Mouse (Mus musculus): ENCODE data around the gene Arid1b.

Arid1b gene

GRCm38 (mm10) chr17:5210101-5210727 lies 216.1 kb downstream of the Arid1b start:
- Histone ChIP-seq H3K4me3 (replicated peaks; ENCODE audit: low read length) (no peak overlapping the region), H3K4me1 (replicated peaks; ENCODE audit: low read depth, low read length) (0 out of 2 replicates have a peak, but pooled peaks cover 2% of the 10 kb centered on the region), H3K9me3 (ENCODE audit: low read length) (no peaks in the 10 kb centered on the region), H3K36me3 (ENCODE audit: insufficient read depth, low read length) (no peaks in the 10 kb centered on the region), H3K27me3 (ENCODE audit: insufficient read depth, low read length) (no peaks in the 10 kb centered on the region)
- no peak for TF ChIP-seq CTCF (conservative IDR thresholded peaks at IDR 0.05; ENCODE audit: low read length)
- no peak for TF ChIP-seq NANOG (IDR thresholded peaks at IDR 0.05; ENCODE audit: borderline replicate concordance, low read length)
- no peak for TF ChIP-seq POU5F1 (IDR thresholded peaks at IDR 0.05; ENCODE audit: borderline replicate concordance, low read length)

DNA sequence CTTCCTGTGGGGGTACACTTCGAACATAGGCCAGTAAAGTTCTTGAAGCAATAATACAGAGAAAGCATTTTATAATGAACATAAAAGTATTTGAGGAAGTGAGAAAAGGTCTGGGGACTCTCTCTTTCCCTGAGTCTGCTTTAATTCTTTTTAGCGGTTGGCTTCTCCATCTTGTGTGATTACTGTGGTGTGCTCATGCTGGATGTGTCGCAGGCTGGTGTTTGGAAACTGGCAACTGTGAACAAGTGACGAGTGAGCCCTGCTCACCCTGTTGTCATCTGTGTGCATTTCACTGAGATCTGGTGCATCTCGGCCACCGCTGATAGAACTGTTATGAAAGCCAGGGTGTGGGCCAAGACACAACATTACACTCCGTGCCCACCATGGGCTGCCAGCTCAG lies 216.8 kb downstream of the Arid1b start:
- H3K27me3 ChIP-seq (ENCODE audit: insufficient read depth, low read length), result no peaks in the 10 kb centered on the region
- H3K4me3 ChIP-seq (replicated peaks; ENCODE audit: low read length), result no peak overlapping the region
- no peaks in the 10 kb centered on the region for H3K36me3 ChIP-seq (ENCODE audit: insufficient read depth, low read length)
- no peaks in the 10 kb centered on the region for H3K9me3 ChIP-seq (ENCODE audit: low read length)
- 0 out of 2 replicates have a peak, but pooled peaks cover 2% of the 10 kb centered on the region for H3K4me1 ChIP-seq (replicated peaks; ENCODE audit: low read depth, low read length)
- no peak for TF ChIP-seq CTCF (conservative IDR thresholded peaks at IDR 0.05; ENCODE audit: low read length)
- TF ChIP-seq NANOG (IDR thresholded peaks at IDR 0.05; ENCODE audit: borderline replicate concordance, low read length), result no peak
- no peak for TF ChIP-seq POU5F1 (IDR thresholded peaks at IDR 0.05; ENCODE audit: borderline replicate concordance, low read length)

- Histone ChIP-seq H3K4me3 (replicated peaks; ENCODE audit: low read length) (no peak overlapping the region), H3K27me3 (ENCODE audit: insufficient read depth, low read length) (no peaks in the 10 kb centered on the region), H3K36me3 (ENCODE audit: insufficient read depth, low read length) (no peaks in the 10 kb centered on the region), H3K4me1 (replicated peaks; ENCODE audit: low read depth, low read length) (peaks cover 4% of the 10 kb centered on the region), H3K9me3 (ENCODE audit: low read length) (no peaks in the 10 kb centered on the region)
- TF ChIP-seq NANOG (IDR thresholded peaks at IDR 0.05; ENCODE audit: borderline replicate concordance, low read length), result no peak
- no peak for TF ChIP-seq POU5F1 (IDR thresholded peaks at IDR 0.05; ENCODE audit: borderline replicate concordance, low read length)
- no peak for TF ChIP-seq CTCF (conservative IDR thresholded peaks at IDR 0.05; ENCODE audit: low read length)
Observed at GRCm38 (mm10) chr17:5212166-5212565, 218.0 kb downstream of the Arid1b start.

GRCm38 (mm10) chr17:5213441-5213840 lies 219.3 kb downstream of the Arid1b start:
- Histone ChIP-seq H3K4me1 (replicated peaks; ENCODE audit: low read depth, low read length) (peaks cover 7% of the 10 kb centered on the region), H3K36me3 (ENCODE audit: insufficient read depth, low read length) (no peaks in the 10 kb centered on the region), H3K9me3 (ENCODE audit: low read length) (no peaks in the 10 kb centered on the region), H3K27me3 (ENCODE audit: insufficient read depth, low read length) (no peaks in the 10 kb centered on the region), H3K4me3 (replicated peaks; ENCODE audit: low read length) (no peak overlapping the region)
- TF ChIP-seq NANOG (IDR thresholded peaks at IDR 0.05; ENCODE audit: borderline replicate concordance, low read length) (no peak), POU5F1 (IDR thresholded peaks at IDR 0.05; ENCODE audit: borderline replicate concordance, low read length) (no peak), CTCF (conservative IDR thresholded peaks at IDR 0.05; ENCODE audit: low read length) (no peak)

GRCm38 (mm10) chr17:5215352-5215751 lies 221.2 kb downstream of the Arid1b start:
- TF ChIP-seq CTCF (conservative IDR thresholded peaks at IDR 0.05; ENCODE audit: low read length) (no peak), NANOG (IDR thresholded peaks at IDR 0.05; ENCODE audit: borderline replicate concordance, low read length) (no peak), POU5F1 (IDR thresholded peaks at IDR 0.05; ENCODE audit: borderline replicate concordance, low read length) (no peak)
- no peaks in the 10 kb centered on the region for H3K9me3 ChIP-seq (ENCODE audit: low read length)
- no peaks in the 10 kb centered on the region for H3K27me3 ChIP-seq (ENCODE audit: insufficient read depth, low read length)
- no peaks in the 10 kb centered on the region for H3K36me3 ChIP-seq (ENCODE audit: insufficient read depth, low read length)
- H3K4me3 ChIP-seq (replicated peaks; ENCODE audit: low read length), result no peak overlapping the region
- H3K4me1 ChIP-seq (replicated peaks; ENCODE audit: low read depth, low read length), result peaks cover 7% of the 10 kb centered on the region

DNA sequence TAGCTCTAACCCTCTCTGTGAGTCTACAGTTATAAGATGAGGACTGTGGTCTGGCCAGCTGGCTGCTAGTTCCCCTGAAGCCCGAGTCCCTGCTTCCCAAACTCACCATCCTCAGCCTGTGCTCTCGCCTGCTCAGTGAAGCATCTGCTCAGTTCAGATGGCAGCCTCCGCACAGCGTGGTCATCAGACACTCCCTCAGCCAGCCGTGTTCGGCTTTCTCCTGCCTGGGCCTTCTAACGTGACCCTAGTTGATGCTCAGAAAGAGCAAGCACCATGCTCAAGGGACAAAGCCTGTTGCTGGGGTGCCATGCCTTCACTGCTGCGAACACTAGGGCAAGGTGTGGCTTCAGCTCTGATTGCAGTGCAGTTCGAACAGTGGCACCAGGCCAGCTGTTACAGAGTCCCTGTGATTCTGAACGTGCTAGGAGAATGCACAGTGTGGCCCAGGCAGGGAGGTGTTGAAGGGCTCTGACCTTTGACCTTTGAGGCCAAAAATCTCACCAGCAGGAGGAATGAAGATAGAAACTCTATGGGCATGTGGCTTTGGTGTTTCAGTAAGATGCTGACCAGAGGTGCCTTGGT lies 222.9 kb downstream of the Arid1b start:
- TF ChIP-seq CTCF (conservative IDR thresholded peaks at IDR 0.05; ENCODE audit: low read length) (no peak), POU5F1 (IDR thresholded peaks at IDR 0.05; ENCODE audit: borderline replicate concordance, low read length) (no peak), NANOG (IDR thresholded peaks at IDR 0.05; ENCODE audit: borderline replicate concordance, low read length) (no peak)
- H3K4me3 ChIP-seq (replicated peaks; ENCODE audit: low read length), result no peak overlapping the region
- no peaks in the 10 kb centered on the region for H3K36me3 ChIP-seq (ENCODE audit: insufficient read depth, low read length)
- H3K4me1 ChIP-seq (replicated peaks; ENCODE audit: low read depth, low read length), result peaks cover 7% of the 10 kb centered on the region
- no peaks in the 10 kb centered on the region for H3K9me3 ChIP-seq (ENCODE audit: low read length)
- H3K27me3 ChIP-seq (ENCODE audit: insufficient read depth, low read length), result no peaks in the 10 kb centered on the region

DNA sequence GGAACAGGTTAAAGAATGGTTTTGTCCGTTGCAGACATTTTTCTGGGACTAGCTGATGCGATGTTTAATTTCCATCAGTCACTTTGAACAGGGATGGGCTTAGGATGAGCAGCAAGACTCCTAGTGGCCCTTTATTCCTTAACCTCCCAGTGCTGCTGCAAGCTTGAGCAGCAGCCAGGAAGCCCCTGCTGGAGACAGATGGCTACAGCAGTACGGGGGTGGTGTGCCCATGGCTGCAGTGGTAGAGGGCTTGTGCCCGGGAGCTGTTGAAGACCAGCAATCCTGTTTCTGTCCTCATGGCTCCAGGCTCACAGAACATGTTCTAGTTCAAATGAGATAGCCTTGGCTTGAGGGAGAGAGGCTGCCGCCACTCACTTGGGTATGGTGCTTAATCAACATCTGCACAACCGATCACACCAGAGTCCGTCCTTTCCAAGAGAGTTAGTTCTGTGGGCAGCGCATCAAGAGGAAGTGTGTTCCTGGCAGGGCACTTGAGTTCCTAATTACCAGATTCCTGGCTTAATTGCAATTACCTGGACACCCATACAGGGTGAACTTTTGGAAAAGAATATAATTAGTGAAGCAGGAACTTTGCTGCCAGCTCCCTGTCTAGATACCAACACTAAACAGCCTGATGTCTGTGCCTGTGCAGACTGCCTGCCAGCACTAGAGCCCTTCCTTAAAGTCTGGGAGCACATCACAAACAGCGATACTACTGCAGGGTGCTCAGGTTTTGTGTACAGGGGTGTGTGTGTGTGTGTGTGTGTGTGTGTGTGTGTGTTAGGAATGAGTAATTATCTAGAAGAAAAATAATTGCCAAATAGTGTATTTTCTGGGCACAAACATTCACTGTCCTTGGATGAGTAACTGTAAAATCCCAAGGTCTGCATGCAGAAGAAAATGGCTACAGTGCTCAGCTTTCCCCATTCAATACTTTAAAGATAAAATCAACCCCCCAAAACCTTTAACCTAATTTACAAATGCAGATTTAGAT lies 224.0 kb downstream of the Arid1b start:
- TF ChIP-seq CTCF (conservative IDR thresholded peaks at IDR 0.05; ENCODE audit: low read length), result peak; percentile 23; the same call in 1 of the 2 replicates
- no peak for TF ChIP-seq POU5F1 (IDR thresholded peaks at IDR 0.05; ENCODE audit: borderline replicate concordance, low read length)
- Histone ChIP-seq H3K4me3 (replicated peaks; ENCODE audit: low read length) (no peak overlapping the region), H3K27me3 (ENCODE audit: insufficient read depth, low read length) (no peaks in the 10 kb centered on the region), H3K4me1 (replicated peaks; ENCODE audit: low read depth, low read length) (peaks cover 12% of the 10 kb centered on the region), H3K36me3 (ENCODE audit: insufficient read depth, low read length) (no peaks in the 10 kb centered on the region), H3K9me3 (ENCODE audit: low read length) (no peaks in the 10 kb centered on the region)

DNA sequence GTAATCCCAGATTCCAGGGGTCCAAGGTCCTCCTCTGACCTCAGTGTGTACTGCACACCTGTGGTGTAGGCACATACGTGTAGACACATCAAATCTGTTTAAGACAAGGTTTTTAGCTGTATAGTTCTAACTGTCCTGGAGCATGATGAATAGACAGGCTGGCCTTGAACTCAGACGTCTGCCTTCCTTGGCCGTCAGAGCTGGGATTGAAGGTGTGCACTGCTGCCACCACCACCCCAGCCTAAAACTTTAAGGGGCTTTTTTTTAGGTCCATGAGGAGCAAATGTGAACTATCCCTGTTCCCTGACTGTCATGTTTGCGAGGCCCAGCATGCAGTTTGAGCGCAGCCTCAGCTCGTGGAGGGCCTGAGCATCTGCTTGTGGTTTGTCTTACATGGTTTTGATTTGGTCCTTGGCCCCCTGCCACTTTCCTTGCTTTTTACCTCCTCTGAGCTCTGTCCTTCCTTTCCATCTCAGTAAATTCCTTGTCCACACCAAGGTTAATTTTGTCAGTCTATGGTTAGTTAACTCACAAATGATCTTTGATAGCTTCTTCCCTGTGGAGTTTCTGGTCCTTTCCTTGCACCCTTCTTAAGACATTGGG lies 224.9 kb downstream of the Arid1b start:
- no peak overlapping the region for H3K4me3 ChIP-seq (replicated peaks; ENCODE audit: low read length)
- peaks cover 13% of the 10 kb centered on the region for H3K4me1 ChIP-seq (replicated peaks; ENCODE audit: low read depth, low read length)
- TF ChIP-seq NANOG (IDR thresholded peaks at IDR 0.05; ENCODE audit: borderline replicate concordance, low read length) (no peak), POU5F1 (IDR thresholded peaks at IDR 0.05; ENCODE audit: borderline replicate concordance, low read length) (no peak), CTCF (conservative IDR thresholded peaks at IDR 0.05; ENCODE audit: low read length) (no peak)
- H3K36me3 ChIP-seq (ENCODE audit: insufficient read depth, low read length), result no peaks in the 10 kb centered on the region
- H3K27me3 ChIP-seq (ENCODE audit: insufficient read depth, low read length), result no peaks in the 10 kb centered on the region
- H3K9me3 ChIP-seq (ENCODE audit: low read length), result no peaks in the 10 kb centered on the region

Measured in E14TG2a.4 (cell line).